Mouse (Mus musculus) layer of hippocampus, adult 9-11 months (tissue): ENCODE measurements around the gene Ulk3.
A peak's percentile ranks its signal among the peaks of the same experiment; 100 is the strongest.

Experiments used
- DNase-seq: peaks from one replicate; pipeline ENCODE4 v3.0.0; 2022

Ulk3 gene

DNA sequence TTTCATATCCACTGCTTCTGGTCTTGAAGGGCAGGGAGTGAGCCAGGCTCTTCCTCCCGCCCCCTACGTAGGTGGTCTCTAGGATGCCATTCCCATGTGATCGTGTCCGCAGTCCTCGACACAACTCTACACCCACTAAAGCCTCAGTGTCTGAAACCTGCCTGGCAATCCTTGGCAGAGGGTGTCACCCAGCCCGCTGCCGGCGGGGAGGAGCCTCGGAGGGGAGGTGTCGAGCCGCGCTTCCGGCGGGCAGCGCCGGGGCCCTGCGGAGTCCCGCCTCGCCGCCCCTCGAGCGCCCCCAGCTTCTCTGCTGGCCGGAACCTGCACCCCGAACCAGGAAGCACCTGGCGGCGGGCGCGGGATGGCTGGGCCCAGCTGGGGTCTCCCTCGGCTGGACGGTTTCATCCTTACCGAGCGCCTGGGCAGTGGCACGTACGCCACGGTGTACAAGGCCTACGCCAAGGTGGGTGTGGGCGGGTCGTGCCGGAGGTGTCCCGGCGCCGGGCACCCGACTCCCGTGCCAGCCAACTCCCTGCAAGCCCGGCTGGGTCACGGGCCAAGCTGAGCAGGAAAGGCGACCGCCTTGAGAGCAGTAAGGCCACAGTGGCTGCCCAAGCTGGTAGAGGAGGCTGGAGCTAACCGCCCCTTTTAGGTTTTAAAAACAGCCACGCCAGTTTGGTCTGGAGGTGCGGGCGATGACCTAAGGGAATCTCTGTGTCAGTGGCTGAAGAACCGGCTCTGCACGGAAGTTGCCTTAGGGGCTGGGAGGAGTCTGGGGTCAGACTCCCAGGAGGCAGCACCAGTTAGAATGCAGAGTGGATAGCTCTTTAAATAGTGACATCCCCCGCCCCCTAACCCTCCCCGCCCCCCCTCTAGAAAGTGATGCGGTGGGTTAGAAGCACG lies at the start of gene Ulk3:
Gene Ulk3, plus strand, starts transcription at position 229 of the 903 bp plus-strand sequence.
- DNase-seq, result peak; percentile 71

- DNase-seq, result no peak
These were observed 49.7 kb upstream of the Ulk3 start for GRCm38 (mm10) chr9:57539550-57539949.

DNA sequence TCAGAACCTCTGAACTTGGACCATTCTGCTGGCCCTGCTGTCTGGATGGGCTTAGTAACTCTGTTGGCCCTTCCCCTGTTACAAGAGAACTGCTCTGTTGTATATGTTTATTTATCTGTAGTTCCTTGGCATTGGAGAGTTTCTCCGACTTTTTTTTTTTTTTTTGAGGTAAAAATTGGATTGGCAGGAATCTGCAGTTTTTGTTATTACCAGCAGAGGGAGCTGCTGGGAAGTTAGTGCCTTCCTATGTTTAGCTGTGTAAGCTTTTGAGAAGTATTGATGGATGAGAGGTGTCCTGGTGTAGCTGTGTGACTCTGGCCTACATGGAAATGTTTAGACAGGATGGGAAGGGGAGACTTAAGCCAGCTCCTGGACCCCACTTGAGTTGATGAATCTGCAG lies 47.9 kb upstream of the Ulk3 start:
- no peak for DNase-seq

DNA sequence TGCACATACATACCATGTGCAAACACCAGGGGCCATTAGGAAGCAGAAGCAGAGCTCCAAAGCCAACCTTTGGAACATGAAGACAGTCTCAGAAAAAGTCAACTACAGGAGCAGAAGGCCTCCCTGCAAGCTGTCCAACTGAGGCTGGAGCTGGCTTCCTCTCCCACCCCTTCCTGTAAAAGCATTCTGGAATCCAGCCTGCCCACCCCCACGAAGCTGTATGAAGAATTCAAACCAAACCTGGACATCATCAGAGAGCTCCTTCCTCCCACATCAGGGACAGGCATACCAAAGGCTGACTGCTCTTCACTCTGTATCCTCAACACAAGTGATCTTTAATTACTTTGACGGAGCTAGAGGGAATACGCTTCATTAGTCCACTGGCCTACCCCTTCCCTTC lies 45.3 kb upstream of the Ulk3 start:
- no peak for DNase-seq

- DNase-seq, result no peak
These were observed 42.0 kb upstream of the Ulk3 start for GRCm38 (mm10) chr9:57547287-57547686.

- DNase-seq, result no peak
These were observed 41.4 kb upstream of the Ulk3 start for GRCm38 (mm10) chr9:57547869-57548268.

DNA sequence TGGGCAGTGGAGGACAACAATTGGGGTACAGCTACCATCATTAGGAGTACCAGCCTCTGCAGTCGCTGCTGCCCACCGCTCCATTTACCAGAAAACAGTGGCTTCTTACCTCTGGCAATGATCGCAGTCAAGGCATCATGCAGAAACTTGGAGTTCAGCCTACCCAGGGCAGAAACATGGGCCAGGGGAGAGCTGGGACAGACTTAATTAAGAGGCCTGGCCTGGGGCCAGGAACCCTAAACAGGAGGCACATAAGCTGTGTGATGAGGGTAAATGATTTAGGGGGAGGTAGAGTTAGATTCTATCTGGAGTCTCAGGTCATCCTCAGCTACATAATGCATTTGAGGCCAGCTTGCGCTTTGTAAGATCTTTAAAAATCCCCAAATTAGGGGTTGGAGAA lies 40.1 kb upstream of the Ulk3 start:
- no peak for DNase-seq

GRCm38 (mm10) chr9:57550126-57550862 lies 39.0 kb upstream of the Ulk3 start:
- DNase-seq, result no peak

DNA sequence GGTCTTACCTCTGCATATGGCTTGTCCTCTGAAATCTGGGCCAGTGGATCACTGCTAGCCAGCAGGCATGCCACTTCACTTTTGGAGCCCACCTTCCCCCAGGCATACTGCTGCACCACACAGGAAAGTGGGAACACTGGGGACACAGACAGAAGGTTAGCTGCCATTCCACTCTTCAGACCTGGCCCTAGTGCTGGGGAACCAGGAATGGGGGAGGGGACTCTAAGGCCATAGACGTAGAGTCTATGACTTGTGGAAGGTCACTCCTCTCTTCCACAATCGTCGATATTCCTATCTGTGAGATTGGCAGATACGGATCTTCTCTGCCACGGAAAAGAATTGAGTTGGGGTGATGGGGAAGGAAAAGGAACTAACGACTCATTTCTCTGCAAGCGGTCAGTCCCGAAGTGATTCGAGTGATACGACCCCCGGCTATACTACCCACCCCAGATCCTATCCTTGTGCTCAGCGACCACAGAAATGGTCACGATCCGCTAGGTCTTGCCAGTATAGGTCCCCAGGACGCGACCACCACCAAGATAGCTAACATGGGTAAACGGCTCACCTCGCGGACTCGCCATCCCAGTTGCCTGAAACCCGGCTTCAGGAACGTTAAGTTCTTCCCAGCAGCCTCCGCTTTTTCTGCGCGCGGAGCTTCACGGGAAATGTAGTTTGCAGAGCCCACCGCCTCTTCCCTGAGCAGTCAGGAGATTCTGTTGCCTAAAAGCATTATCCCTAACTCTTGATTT lies 36.9 kb upstream of the Ulk3 start, which contains the start of gene Mpi:
Gene Mpi, minus strand, starts transcription at position 625 of the 749 bp plus-strand sequence.
- DNase-seq, result peak; percentile 69

- DNase-seq, result no peak
These were observed 36.1 kb upstream of the Ulk3 start for GRCm38 (mm10) chr9:57553119-57553518.

DNA sequence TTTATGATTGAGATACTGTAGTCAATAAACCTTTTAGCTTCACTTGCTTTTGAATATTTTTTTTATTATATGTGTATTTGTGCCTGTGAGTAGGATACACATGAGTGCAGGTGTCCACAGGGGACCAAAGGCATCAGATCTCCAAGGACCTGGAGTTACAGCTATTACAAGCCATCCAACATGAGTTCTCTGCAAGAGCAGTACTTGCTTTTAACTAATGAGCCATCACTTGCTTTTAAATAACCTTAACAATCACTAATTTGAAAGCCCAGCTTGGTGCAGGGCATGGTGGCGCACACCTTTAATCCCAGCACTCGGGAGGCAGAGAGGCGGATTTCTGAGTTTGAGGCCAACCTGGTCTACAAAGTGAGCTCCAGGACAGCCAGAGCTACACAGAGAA lies 34.5 kb upstream of the Ulk3 start:
- DNase-seq, result no peak

- no peak for DNase-seq
These were observed 32.0 kb upstream of the Ulk3 start for GRCm38 (mm10) chr9:57557215-57557614.

GRCm38 (mm10) chr9:57558625-57559024 lies 30.6 kb upstream of the Ulk3 start:
- no peak for DNase-seq

DNA sequence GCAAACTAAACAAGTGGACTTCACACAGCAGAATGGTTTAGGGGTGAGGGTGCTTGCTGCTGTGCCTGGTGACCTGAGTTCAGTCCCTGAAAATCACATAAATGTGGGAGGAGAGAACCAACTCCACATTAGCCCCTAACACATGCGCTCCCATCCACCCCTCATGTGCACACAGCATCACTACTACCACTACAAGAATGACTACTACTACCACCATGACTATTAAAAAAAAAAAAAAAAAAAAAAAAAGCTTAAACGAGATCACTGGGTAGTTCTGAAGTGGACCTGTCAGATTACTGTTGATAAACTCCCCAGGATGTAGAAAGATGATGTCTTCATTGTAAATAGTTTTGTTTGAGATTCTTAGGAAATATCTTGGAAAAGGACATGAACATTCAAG lies 29.7 kb upstream of the Ulk3 start:
- no peak for DNase-seq

GRCm38 (mm10) chr9:57560263-57560662 lies 29.0 kb upstream of the Ulk3 start:
- DNase-seq, result no peak

DNA sequence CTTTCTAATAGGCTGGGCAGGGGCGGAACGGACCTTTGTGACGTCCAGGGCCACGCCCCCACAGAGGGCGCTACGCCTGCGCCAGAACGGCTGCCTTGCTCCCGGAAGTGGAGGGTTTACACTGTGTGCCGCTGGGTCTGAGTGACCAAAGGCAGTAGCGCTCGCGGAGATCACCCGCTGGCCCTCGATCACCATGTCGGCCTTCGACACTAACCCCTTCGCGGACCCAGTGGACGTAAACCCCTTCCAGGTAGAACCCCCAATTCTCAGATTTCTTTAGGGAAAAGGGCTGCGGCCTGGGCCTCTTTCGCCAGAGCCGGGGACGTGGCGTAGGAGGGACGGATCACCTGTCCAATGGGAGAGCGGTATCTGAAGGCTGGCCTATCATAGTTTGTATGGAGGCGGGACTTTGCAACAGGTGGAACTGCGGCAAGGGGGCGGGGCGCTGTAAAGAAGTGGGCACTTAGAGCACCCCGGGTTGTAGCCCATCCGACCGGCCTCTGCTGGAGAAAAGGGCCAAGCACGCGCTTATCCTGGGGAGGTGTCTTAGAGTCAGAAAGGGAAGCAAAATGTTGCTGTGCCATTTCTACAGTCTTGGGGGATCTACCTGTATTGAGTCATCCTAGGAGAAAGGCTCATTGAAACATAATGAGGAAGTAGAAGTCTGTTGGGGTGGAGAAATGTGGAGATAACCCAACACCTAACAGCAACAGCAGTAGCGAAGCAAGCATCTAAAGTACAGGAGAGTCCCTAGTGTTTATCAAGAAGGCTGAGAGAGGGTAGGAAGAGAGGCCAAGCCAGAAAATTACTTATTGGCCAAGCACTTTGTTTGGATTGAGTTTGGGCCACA lies 28.2 kb upstream of the Ulk3 start, which contains the start of gene Scamp2:
Gene Scamp2, plus strand, starts transcription at position 83 of the 850 bp plus-strand sequence.
- DNase-seq, result peak; percentile 94

DNA sequence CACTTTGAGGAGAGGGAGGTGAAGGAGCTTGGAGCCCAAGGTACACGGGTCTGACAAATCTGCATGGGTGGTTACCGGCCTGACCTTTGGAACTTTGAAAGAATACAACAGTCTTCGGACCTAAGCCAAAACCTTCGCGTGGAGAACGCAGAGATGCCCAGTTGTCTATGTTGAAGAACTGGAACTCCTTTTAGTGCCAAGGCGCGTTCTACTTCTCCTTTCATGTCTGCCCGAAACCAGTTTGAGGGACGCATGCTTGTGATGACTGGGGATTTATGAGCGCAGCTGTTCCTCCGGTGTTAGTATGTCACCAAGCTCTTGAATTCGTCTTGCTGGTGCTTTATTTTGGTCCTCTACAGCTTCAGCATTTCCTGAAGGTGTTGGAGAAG lies 27.5 kb upstream of the Ulk3 start:
- DNase-seq, result no peak

DNA sequence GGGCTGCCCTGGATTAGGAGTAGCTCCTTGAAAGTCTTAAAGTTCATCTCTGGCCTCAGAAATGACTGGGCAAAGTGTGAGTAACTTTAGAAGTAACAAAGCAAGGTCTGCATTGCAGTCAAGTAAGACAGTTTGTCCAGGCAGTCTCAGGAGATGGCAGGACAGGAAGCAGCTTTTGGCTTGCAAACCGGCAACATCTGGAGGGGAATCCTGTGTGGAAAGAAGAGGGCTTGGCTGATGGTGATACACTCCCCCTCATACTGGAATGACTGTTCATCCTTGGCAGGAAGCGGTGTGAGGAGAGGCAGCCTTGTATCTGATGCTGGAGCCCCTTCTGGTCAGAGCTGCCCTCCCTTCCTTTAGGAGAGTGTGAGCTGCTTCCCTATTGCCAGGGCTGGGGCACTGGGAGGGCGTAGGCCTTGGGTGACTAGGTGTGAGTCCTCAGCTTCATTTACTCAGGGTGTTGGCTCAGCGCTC lies 26.3 kb upstream of the Ulk3 start:
- DNase-seq, result no peak

GRCm38 (mm10) chr9:57564609-57565008 lies 24.6 kb upstream of the Ulk3 start:
- no peak for DNase-seq

DNA sequence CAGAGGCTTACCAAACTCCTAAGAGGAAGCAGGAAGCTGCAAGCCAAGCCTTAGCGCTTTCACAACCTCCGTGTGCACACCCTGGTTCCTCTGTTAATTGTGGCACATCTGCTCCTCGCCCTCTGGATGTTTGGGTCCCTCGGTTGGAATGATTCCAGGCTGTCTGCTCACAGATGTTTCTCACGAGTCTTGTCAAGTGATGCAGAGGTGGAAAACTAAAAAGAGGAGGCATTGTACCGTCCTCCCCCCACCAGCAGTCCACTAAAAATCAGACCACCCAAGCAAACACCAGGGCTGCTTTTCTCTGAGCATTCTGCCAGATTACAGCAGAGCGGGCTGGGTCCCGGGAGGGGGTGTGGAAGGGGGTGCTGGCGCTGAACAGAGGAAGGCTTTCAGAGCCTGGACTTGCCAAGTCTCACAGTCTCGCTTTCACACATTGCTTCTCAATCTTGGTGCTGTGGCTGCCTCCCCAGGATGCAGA lies 23.5 kb upstream of the Ulk3 start:
- DNase-seq, result peak; percentile 82

GRCm38 (mm10) chr9:57566846-57567245 lies 22.4 kb upstream of the Ulk3 start:
- DNase-seq, result no peak

GRCm38 (mm10) chr9:57568500-57568899 lies 20.8 kb upstream of the Ulk3 start:
- DNase-seq, result no peak
